Mouse (Mus musculus) limb, embryonic 11.5 days (tissue): ENCODE results near the gene Prss21. TPM values are rescaled to one million over a fixed set of nuclear protein-coding genes. Genes with fewer than 3 reads are reported as not detected.
"Not testable (repeated sequence)": the region's sequence is repeated elsewhere in the genome, so short reads cannot be mapped to it uniquely, and the experiment has no call there.

Experiments
- ATAC-seq: fragments of 200-750 bp; cut with Nextera tagmentation; 2 replicates; pipeline ENCODE4 v1.8.0; 2017; ENCODE audit warnings: low read depth; ENCODE audit not compliant: insufficient number of reproducible peaks, low FRiP score, low TSS enrichment
- DNase-seq: peaks from one replicate; pipeline ENCODE4 v3.0.0-alpha.2; 2015; ENCODE audit warnings: low spot score
- H3K27ac ChIP-seq: fragments of 300-500 bp; sonication (generic); replicated peaks from 2 replicates; pipeline ENCODE4 v1.5.1; 2014; ENCODE audit warnings: low read depth, mild to moderate bottlenecking, low read length
- H3K27me3 ChIP-seq: fragments of 300-500 bp; sonication (generic); 2 replicates; pipeline ENCODE4 v1.6.1; 2014; ENCODE audit warnings: mild to moderate bottlenecking, low read length, mixed read lengths; ENCODE audit not compliant: control insufficient read depth, insufficient read depth
- H3K36me3 ChIP-seq: fragments of 300-500 bp; sonication (generic); 2 replicates; pipeline ENCODE4 v1.6.1; 2014; ENCODE audit warnings: mild to moderate bottlenecking, low read length, moderate library complexity, mixed read lengths; ENCODE audit not compliant: control insufficient read depth, insufficient read depth
- H3K4me1 ChIP-seq: fragments of 300-500 bp; sonication (generic); 2 replicates; pipeline ENCODE4 v1.6.1; 2014; ENCODE audit warnings: low read length, mixed read lengths; ENCODE audit not compliant: control insufficient read depth, insufficient read depth
- H3K4me2 ChIP-seq: fragments of 300-500 bp; sonication (generic); 2 replicates; pipeline ENCODE4 v1.6.1; 2014; ENCODE audit warnings: low read depth, mild to moderate bottlenecking, moderate library complexity; ENCODE audit not compliant: severe bottlenecking
- H3K4me3 ChIP-seq: fragments of 300-500 bp; sonication (generic); 2 replicates; pipeline ENCODE4 v1.5.1; 2014; ENCODE audit warnings: low read depth, low read length
- H3K9ac ChIP-seq: fragments of 300-500 bp; sonication (generic); 2 replicates; pipeline ENCODE4 v1.6.1; 2014; ENCODE audit warnings: mild to moderate bottlenecking, low read length
- H3K9me3 ChIP-seq: fragments of 300-500 bp; sonication (generic); 2 replicates; pipeline ENCODE4 v1.6.1; 2016; ENCODE audit warnings: low read length; ENCODE audit not compliant: control insufficient read depth
- WGBS: fragments of 180-500 bp; shearing (Covaris S2); extraction: QIAGEN DNeasy Blood & Tissue Kit; methylation state at CpG from one replicate; pipeline ENCODE4 v1.1.7; 2014; 5-methylcytosine and 5-hydroxymethylcytosine counted together
- microRNA-seq: library from miRNA; unstranded; fragments of <30 nt; microRNA quantifications from one replicate; pipeline ENCODE4, GENCODE M21; 2016
- polyA plus RNA-seq: library from polyadenylated mRNA; unstranded; fragments of >200 nt; fragmentation: Nextera tagmentation; extraction: Ambion mirVana; gene quantifications from 2 replicates; pipeline ENCODE4 v1.2.1, GENCODE M21; 2014

The Prss21 gene
- polyA plus RNA-seq, 1 experiment from 2014 or later = not detected

DNA sequence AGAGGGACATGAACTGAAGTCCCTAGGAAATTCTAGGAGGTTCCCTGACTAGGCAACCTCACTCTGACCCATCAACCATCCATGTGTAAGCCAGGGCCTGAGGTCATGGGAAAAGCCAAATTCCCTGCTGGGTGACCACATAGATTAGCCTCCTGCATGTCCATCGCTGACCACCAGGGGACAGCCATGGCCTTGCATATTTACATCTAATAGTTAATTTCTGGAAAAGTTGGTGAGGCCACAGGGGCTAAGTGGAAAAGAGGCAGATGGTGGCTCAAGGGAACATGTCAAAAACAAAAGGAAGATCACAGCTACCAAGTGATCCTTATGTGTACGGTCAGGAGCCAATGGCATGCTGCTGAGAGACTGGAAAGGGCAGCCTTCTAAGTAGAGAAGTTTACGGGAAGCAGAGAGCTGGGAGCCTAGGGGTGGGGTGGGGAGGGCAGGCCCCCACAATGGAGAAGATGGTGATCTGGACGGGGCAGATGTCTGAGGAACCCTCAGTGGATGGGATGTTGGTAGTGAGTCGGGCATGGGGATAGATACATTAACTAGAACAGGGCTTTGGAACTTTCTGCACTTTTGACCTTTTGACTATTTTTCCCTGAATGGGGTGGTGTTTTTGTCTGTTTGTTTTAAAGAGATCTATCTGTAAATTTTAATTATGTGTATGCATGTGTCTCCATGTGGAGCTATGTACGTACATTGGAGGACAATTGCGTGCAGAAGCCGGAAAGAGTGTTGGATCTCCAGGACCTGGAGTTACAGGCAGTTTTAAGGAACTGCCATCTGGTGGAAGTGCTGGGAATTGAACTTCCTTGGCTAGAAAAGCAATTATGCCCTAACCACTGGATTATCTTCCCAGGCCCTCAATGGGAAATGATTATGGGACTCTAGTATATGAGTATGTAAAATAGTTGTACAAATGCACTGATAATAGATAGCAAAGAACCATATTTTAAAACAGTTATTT lies 6.3 kb downstream of the Prss21 start:
- Histone ChIP-seq H3K4me2 (no peak overlapping the region), H3K4me1 (no peaks in the 10 kb centered on the region), H3K27me3 (no peaks in the 10 kb centered on the region), H3K36me3 (no peaks in the 10 kb centered on the region), H3K4me3 (no peak overlapping the region), H3K9me3 (no peaks in the 10 kb centered on the region), H3K9ac (no peak overlapping the region), H3K27ac (no peak overlapping the region)
- WGBS = 51% methylated on average over 8 of the region's 8 CpGs
- ATAC-seq (no peak), DNase-seq (peak; percentile 66)

DNA sequence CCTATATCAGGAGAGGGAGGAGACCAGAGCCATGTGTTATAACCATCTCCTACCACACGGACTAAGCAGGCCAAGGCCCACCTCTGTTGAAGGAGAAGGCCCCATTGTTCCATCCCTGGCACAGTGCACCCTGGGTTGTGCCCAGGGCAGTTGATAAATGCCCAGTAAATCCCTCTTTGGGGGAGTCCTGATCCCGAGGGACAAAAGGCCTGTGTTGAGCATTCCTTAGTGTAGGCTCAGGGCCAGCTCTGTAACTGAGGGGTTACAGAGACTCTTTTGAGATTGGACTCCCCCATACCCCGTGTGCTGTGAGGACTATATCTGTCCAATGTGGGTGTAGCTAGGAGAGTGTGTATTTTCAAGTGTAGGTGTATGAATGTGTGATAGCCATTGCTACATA lies 8.9 kb downstream of the Prss21 start:
- Histone ChIP-seq H3K9ac (no peak overlapping the region), H3K27ac (no peak overlapping the region), H3K36me3 (no peaks in the 10 kb centered on the region), H3K4me1 (no peaks in the 10 kb centered on the region), H3K27me3 (no peaks in the 10 kb centered on the region), H3K4me3 (no peak overlapping the region), H3K9me3 (no peaks in the 10 kb centered on the region), H3K4me2 (no peak overlapping the region)
- DNase-seq (no peak), ATAC-seq (no peak)
- whole genome bisulfite sequencing = 72% methylated on average over 3 of the region's 3 CpGs

DNA sequence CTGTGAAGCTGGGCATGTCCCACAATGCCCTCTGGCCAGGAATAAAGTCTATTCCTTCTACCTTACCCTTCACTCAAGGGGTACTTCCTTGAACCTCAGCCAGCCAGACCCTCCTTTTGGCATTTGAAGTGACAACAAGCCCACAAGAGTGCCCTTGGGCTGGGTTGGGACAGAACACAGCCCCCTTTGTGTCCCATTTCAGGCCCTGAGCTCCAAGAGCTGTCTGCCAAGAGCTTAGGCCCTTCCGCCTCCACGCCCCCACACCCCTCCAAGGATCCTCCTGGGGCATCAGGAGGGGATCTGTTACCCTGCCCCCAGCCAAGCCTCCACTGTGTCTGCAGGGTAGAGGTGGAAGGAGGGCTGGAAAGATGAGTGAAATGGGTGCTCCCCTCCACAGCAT lies 9.3 kb downstream of the Prss21 start:
- Histone ChIP-seq H3K4me1 (no peaks in the 10 kb centered on the region), H3K27me3 (no peaks in the 10 kb centered on the region), H3K4me3 (no peak overlapping the region), H3K4me2 (no peak overlapping the region), H3K9me3 (no peaks in the 10 kb centered on the region), H3K36me3 (no peaks in the 10 kb centered on the region), H3K27ac (no peak overlapping the region), H3K9ac (no peak overlapping the region)
- ATAC-seq (no peak), DNase-seq (no peak)
- 94% methylated on average over 2 of the region's 2 CpGs for WGBS

DNA sequence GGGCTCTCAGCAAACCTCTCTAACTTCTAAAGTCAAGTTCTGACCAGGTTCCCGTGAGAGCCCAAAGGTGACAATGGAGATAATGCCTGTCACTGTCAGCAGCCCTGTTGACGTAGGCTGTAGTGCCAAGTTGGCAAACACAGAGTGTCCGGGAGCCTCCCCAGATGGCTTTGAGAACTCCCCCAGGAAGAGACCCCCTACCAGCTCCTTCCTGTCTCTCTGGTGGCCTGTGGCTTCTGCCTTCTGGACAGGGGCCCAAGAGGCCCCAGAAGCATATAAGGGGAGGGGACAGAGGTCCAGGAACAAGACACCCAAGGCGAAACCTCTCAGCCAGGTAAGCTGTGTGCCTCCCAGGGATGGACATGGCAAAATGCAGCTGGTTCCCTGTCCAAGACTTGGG lies 12.7 kb downstream of the Prss21 start, which contains the start of the genes Dcpp1 and Dcpp2:
TSS of gene Dcpp1 (plus strand) at position 301 of the 400 bp plus-strand sequence.
TSS of gene Dcpp2 (plus strand) at position 305 of the 400 bp plus-strand sequence.
- not testable (repeated sequence) for H3K27ac ChIP-seq, H3K9ac ChIP-seq, H3K36me3 ChIP-seq, H3K4me1 ChIP-seq, DNase-seq, H3K27me3 ChIP-seq, H3K4me3 ChIP-seq, H3K9me3 ChIP-seq, H3K4me2 ChIP-seq, ATAC-seq
- WGBS = 76% methylated on average over 4 of the region's 4 CpGs

DNA sequence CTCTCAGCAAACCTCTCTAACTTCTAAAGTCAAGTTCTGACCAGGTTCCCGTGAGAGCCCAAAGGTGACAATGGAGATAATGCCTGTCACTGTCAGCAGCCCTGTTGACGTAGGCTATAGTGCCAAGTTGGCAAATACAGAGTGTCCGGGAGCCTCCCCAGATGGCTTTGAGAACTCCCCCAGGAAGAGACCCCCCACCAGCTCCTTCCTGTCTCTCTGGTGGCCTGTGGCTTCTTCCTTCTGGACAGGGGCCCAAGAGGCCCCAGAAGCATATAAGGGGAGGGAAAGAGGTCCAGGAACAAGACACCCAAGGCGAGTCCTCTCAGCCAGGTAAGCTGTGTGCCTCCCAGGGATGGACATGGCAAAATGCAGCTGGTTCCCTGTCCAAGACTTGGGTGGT lies 49.3 kb downstream of the Prss21 start, which contains the start of gene Dcpp3:
TSS of gene Dcpp3 (plus strand) at position 301 of the 400 bp plus-strand sequence.
- not testable (repeated sequence) for H3K27ac ChIP-seq, DNase-seq, H3K4me1 ChIP-seq, H3K9ac ChIP-seq, H3K4me3 ChIP-seq, H3K36me3 ChIP-seq, ATAC-seq, H3K27me3 ChIP-seq, H3K4me2 ChIP-seq, H3K9me3 ChIP-seq
- 85% methylated on average over 4 of the region's 4 CpGs for WGBS

Small RNA genes within 50 kb of the gene (microRNA-seq; reads per million reads assigned to microRNA genes)
- gene Mir5125 = 1.2 reads per million

Other genes starting within 250 kb of the Prss21 start
- 0.45 and 0.63 TPM in 2 replicates for gene Mmp25, start 222.8 kb upstream of the Prss21 start, polyA plus RNA-seq
- gene Bicdl2, start 207.6 kb upstream of the Prss21 start, polyA plus RNA-seq = 0.91 and 1.3 TPM in 2 replicates
- gene Hcfc1r1, start 194.5 kb upstream of the Prss21 start, polyA plus RNA-seq = 45.5 and 53.0 TPM in 2 replicates
- gene Thoc6, start 194.2 kb upstream of the Prss21 start, polyA plus RNA-seq = 54.8 and 58.1 TPM in 2 replicates
- gene Tnfrsf12a, start 190.6 kb upstream of the Prss21 start, polyA plus RNA-seq = 4.3 and 5.0 TPM in 2 replicates
- 21.3 and 23.3 TPM in 2 replicates for gene Cldn6, start 188.8 kb upstream of the Prss21 start, polyA plus RNA-seq
- gene Cldn9, start 184.0 kb upstream of the Prss21 start, polyA plus RNA-seq = 7.4 and 7.6 TPM in 2 replicates
- 0.09 and 0.13 TPM in 2 replicates for gene 1520401A03Rik, start 145.3 kb upstream of the Prss21 start, polyA plus RNA-seq
- gene Pkmyt1, start 141.7 kb upstream of the Prss21 start, polyA plus RNA-seq = 47.8 and 51.6 TPM in 2 replicates
- 7.4 and 7.7 TPM in 2 replicates for gene Paqr4, start 127.2 kb upstream of the Prss21 start, polyA plus RNA-seq
- gene Kremen2, start 122.2 kb upstream of the Prss21 start, polyA plus RNA-seq = 14.8 and 16.2 TPM in 2 replicates
- gene Flywch1, start 96.5 kb upstream of the Prss21 start, polyA plus RNA-seq = 125 and 129 TPM in 2 replicates
- 51.4 and 55.7 TPM in 2 replicates for gene Flywch2, start 82.0 kb upstream of the Prss21 start, polyA plus RNA-seq
- 508 and 532 TPM in 2 replicates for gene Srrm2, start 77.5 kb upstream of the Prss21 start, polyA plus RNA-seq
- 1,135 and 1,167 TPM in 2 replicates for gene Elob, start 38.9 kb upstream of the Prss21 start, polyA plus RNA-seq
- not detected in 2 replicates for gene Prss33, start 32.0 kb upstream of the Prss21 start, polyA plus RNA-seq
- gene Prss32, start 24.2 kb upstream of the Prss21 start, polyA plus RNA-seq = not detected in 2 replicates
- gene Prss41, start 23.9 kb upstream of the Prss21 start, polyA plus RNA-seq = 2.5 and 2.6 TPM in 2 replicates
- gene Dcpp1, start 12.8 kb downstream of the Prss21 start, polyA plus RNA-seq = not detected in 2 replicates
- not detected in 2 replicates for gene Dcpp2, start 12.8 kb downstream of the Prss21 start, polyA plus RNA-seq
- not detected in 2 replicates for gene Dcpp3, start 49.4 kb downstream of the Prss21 start, polyA plus RNA-seq
- gene Sbp, start 73.6 kb downstream of the Prss21 start, polyA plus RNA-seq = not detected in 2 replicates
- not detected in 2 replicates for gene Sbpl, start 87.2 kb downstream of the Prss21 start, polyA plus RNA-seq
- gene Prss30, start 112.5 kb downstream of the Prss21 start, polyA plus RNA-seq = not detected in 2 replicates
- gene Prss22, start 130.0 kb downstream of the Prss21 start, polyA plus RNA-seq = 0.99 and 1.4 TPM in 2 replicates
- gene Prss27, start 170.1 kb downstream of the Prss21 start, polyA plus RNA-seq = 0.20 and 0.27 TPM in 2 replicates
- gene Kctd5, start 205.4 kb downstream of the Prss21 start, polyA plus RNA-seq = 89.6 and 91.3 TPM in 2 replicates